Mouse (Mus musculus) neural tube, embryonic 11.5 days (tissue): ENCODE measurements around the gene Pigo. TPM values are rescaled to one million over a fixed set of nuclear protein-coding genes. Genes with fewer than 3 reads are reported as not detected.

Experiments
- ATAC-seq: fragments of 200-750 bp; cut with Nextera tagmentation; 2 replicates; pipeline ENCODE4 v1.8.0; 2017; ENCODE audit warnings: moderate number of reproducible peaks, mild to moderate bottlenecking, moderate TSS enrichment, moderate library complexity; ENCODE audit not compliant: insufficient read depth, low FRiP score, low TSS enrichment
- DNase-seq: peaks from one replicate; pipeline ENCODE4 v3.0.0-alpha.2; 2015; ENCODE audit warnings: low spot score
- H3K27ac ChIP-seq: fragments of 300-500 bp; sonication (generic); 2 replicates; pipeline ENCODE4 v1.5.1; 2014; ENCODE audit warnings: low read depth, mild to moderate bottlenecking, low read length
- H3K27me3 ChIP-seq: fragments of 300-500 bp; sonication (generic); 2 replicates; pipeline ENCODE4 v1.6.1; 2014; ENCODE audit warnings: mild to moderate bottlenecking, low read length, mixed read lengths; ENCODE audit not compliant: control insufficient read depth, insufficient read depth
- H3K36me3 ChIP-seq: fragments of 300-500 bp; sonication (generic); 2 replicates; pipeline ENCODE4 v1.6.1; 2014; ENCODE audit warnings: mild to moderate bottlenecking, low read length, moderate library complexity, mixed read lengths; ENCODE audit not compliant: control insufficient read depth, insufficient read depth
- H3K4me1 ChIP-seq: fragments of 300-500 bp; sonication (generic); 2 replicates; pipeline ENCODE4 v1.6.1; 2014; ENCODE audit warnings: low read length, mixed read lengths; ENCODE audit not compliant: control insufficient read depth, insufficient read depth
- H3K4me2 ChIP-seq: fragments of 300-500 bp; sonication (generic); 2 replicates; pipeline ENCODE4 v1.6.1; 2014; ENCODE audit warnings: low read depth, mild to moderate bottlenecking, moderate library complexity
- H3K4me3 ChIP-seq: fragments of 300-500 bp; sonication (generic); 2 replicates; pipeline ENCODE4 v1.5.1; 2014; ENCODE audit warnings: low read depth, low read length
- H3K9ac ChIP-seq: fragments of 300-500 bp; sonication (generic); 2 replicates; pipeline ENCODE4 v1.6.1; 2014; ENCODE audit warnings: mild to moderate bottlenecking, low read length
- H3K9me3 ChIP-seq: fragments of 300-500 bp; sonication (generic); 2 replicates; pipeline ENCODE4 v1.6.1; 2016; ENCODE audit warnings: low read length; ENCODE audit not compliant: control insufficient read depth
- WGBS: fragments of 180-500 bp; shearing (Covaris S2); extraction: QIAGEN DNeasy Blood & Tissue Kit; methylation state at CpG from one replicate; pipeline ENCODE4 v1.1.7; 2014; 5-methylcytosine and 5-hydroxymethylcytosine counted together
- polyA plus RNA-seq: library from polyadenylated mRNA; unstranded; fragments of >200 nt; fragmentation: Nextera tagmentation; extraction: Ambion mirVana; gene quantifications from 2 replicates; pipeline ENCODE4 v1.2.1, GENCODE M21; 2014

Pigo gene
- polyA plus RNA-seq, 1 experiment from 2014 or later, result 23.1 TPM

DNA sequence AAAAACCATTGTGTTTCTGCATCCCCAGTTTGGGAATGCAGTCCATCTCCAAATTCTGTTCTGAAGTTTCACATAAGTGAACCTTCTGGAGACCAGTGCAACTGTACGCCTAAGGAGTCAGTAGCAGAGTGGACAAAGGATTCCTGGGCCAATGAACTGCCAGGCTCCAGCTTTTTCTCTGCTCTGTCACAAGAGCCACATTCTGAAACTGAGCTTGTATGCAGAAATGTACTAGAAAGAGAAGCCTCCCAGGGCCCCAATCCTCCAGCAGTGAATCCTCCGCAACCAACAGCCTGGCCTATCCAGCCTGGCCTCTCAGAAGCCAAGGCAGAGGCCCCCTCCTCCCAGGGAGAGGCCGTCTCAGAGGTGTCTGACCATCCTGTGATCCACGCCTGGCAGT is 52.7 kb downstream of the Pigo start:
- Histone ChIP-seq H3K9me3 (no peaks in the 10 kb centered on the region), H3K4me1 (no peaks in the 10 kb centered on the region), H3K4me2 (no peak overlapping the region), H3K9ac (no peak overlapping the region), H3K27ac (no peak overlapping the region), H3K4me3 (no peak overlapping the region), H3K27me3 (no peaks in the 10 kb centered on the region), H3K36me3 (no peaks in the 10 kb centered on the region)
- WGBS, result 71% methylated on average over 4 of the region's 4 CpGs
- DNase-seq (no peak), ATAC-seq (no peak)

DNA sequence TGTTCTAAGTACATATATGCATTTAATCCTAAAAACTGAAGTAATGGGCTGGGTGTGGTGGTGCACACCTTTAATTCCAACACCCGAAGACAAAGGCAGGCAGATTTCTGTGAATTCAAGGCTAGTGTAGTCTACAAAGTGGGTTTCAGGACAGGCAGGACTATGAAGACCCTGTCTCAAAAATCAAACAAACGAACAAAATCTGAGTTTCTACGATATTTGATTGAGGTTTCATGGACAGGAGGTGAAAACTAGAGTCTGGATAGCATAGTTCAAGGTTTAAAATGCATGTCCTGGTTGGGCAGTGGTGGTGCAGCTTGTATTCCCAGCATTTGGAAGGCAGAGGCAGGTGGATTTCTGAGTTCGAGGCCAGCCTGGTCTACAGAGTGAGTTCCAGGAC is 56.3 kb downstream of the Pigo start, which contains the start of gene 1700022I11Rik:
TSS of gene 1700022I11Rik (plus strand) at position 301 of the 400 bp plus-strand sequence.
- H3K36me3 ChIP-seq, result no peaks in the 10 kb centered on the region
- H3K27ac ChIP-seq, result no peak within 1 kb of the TSS
- DNase-seq, result no peak
- no peaks in the 10 kb centered on the region for H3K4me1 ChIP-seq
- 90% methylated on average over 4 of the region's 4 CpGs for WGBS
- no peak for ATAC-seq
- H3K27me3 ChIP-seq, result no peaks in the 10 kb centered on the region
- no peak within 1 kb of the TSS for H3K4me2 ChIP-seq
- no peaks in the 10 kb centered on the region for H3K9me3 ChIP-seq
- H3K4me3 ChIP-seq, result no peak within 1 kb of the TSS
- H3K9ac ChIP-seq, result no peak within 1 kb of the TSS

Other genes starting within 250 kb of the Pigo start
- 0.15 TPM in 1 of 2 replicates, not detected in the other for gene Fam205a1, start 171.9 kb downstream of the Pigo start, polyA plus RNA-seq
- gene Gm12394, start 169.0 kb downstream of the Pigo start, polyA plus RNA-seq, result 0.69 and 0.73 TPM in 2 replicates
- 0.55 and 1.4 TPM in 2 replicates for gene Fam205c, start 151.6 kb downstream of the Pigo start, polyA plus RNA-seq
- gene Phf24, start 109.2 kb downstream of the Pigo start, polyA plus RNA-seq, result 2.7 and 3.6 TPM in 2 replicates
- gene Dnajb5, start 76.0 kb downstream of the Pigo start, polyA plus RNA-seq, result 21.3 and 21.5 TPM in 2 replicates
- 0.39 and 0.56 TPM in 2 replicates for gene 1700022I11Rik, start 56.2 kb downstream of the Pigo start, polyA plus RNA-seq
- gene Vcp, start 25.3 kb downstream of the Pigo start, polyA plus RNA-seq, result 664 and 691 TPM in 2 replicates
- 17.3 and 19.3 TPM in 2 replicates for gene Fancg, start 15.3 kb downstream of the Pigo start, polyA plus RNA-seq
- 360 and 370 TPM in 2 replicates for gene Stoml2, start 5.9 kb upstream of the Pigo start, polyA plus RNA-seq
- 18.1 and 19.0 TPM in 2 replicates for gene Fam214b, start 20.4 kb upstream of the Pigo start, polyA plus RNA-seq
- 16.1 and 18.9 TPM in 2 replicates for gene Unc13b, start 33.1 kb upstream of the Pigo start, polyA plus RNA-seq
- 0.35 and 0.52 TPM in 2 replicates for gene Atp8b5, start 241.3 kb upstream of the Pigo start, polyA plus RNA-seq